Comparison of ENCODE assay signal across 9 mouse cellular contexts in the genomic region with DNA sequence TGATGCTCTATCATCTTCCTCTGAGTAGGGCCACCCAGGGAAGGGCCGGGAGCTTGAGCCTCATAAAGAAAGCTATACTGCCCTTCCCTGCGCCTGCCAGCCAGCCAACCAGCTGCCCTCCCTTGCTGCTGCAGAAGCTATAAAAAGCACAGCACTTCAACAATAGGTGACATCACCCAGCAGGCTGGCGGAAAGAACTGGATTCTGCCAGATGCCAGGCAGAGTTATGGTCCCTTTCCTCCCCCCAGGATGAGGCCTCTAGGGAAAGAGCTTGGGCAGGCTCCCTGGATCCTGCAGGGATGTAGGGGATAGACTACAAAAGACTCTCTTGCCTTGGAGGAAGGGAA.
DNase-seq lines count a peak whose midpoint lies in the region; ATAC-seq and TF ChIP-seq lines count a peak whose summit lies in the region.
"Had no signal": no experiment of that assay in that cellular context is flagged by ENCODE, and none has a peak within 500 bp of the region (broad histone marks: within the 10 kb centered on the region; RNA-seq: fewer than 3 reads in every experiment).

No protein-coding gene starts in this region.

- H3K4me3 ChIP-seq in forebrain, embryonic 15.5 days: no peak overlapping the region
- H3K4me3 ChIP-seq in hindbrain, postnatal 0 days (ENCODE audit: low read length): no peak overlapping the region
- no peak overlapping the region for H3K4me3 ChIP-seq in midbrain, postnatal 0 days (ENCODE audit: low read depth, low read length)

- peak; percentile 66 for ATAC-seq in forebrain, embryonic 15.5 days (replicated peaks)
- ATAC-seq in hindbrain, postnatal 0 days: peak; percentile 94
- ATAC-seq in midbrain, postnatal 0 days (ENCODE audit: low FRiP score): peak; percentile 86
- no peak for ATAC-seq in erythroblast, adult 5-6 weeks (replicated peaks; ENCODE audit: low FRiP score, poor library complexity, severe bottlenecking)

- no peaks in the 10 kb centered on the region for H3K36me3 ChIP-seq in forebrain, embryonic 15.5 days
- no peaks in the 10 kb centered on the region for H3K36me3 ChIP-seq in hindbrain, postnatal 0 days (ENCODE audit: insufficient read depth, low read length)
- no peaks in the 10 kb centered on the region for H3K36me3 ChIP-seq in midbrain, postnatal 0 days (ENCODE audit: insufficient read depth, low read length)

- WGBS in forebrain, embryonic 15.5 days: 17% methylated on average over 3 of the region's 3 CpGs
- WGBS in hindbrain, postnatal 0 days: 6% methylated on average over 3 of the region's 3 CpGs
- WGBS in midbrain, postnatal 0 days: 10% methylated on average over 3 of the region's 3 CpGs

- no peak for TF ChIP-seq CTCF in hindbrain, postnatal 0 days (IDR thresholded peaks at IDR 0.05; ENCODE audit: low read depth)
- no peak for TF ChIP-seq CTCF in midbrain, postnatal 0 days (IDR thresholded peaks at IDR 0.05)

- H3K9ac ChIP-seq in forebrain, embryonic 15.5 days (replicated peaks): no peak overlapping the region
- H3K9ac ChIP-seq in hindbrain, postnatal 0 days (replicated peaks; ENCODE audit: low read length): peak overlapping the region; percentile 41; the same call in 1 of the 2 replicates
- peak overlapping the region; percentile 44 for H3K9ac ChIP-seq in midbrain, postnatal 0 days (replicated peaks; ENCODE audit: low read length, poor library complexity, severe bottlenecking)

- DNase-seq in cerebellum, adult 9-11 months: peak; percentile 70
- DNase-seq in cerebellum, adult 8-10 months: no peak
- peak; percentile 79 for DNase-seq in hindbrain, postnatal 0 days (ENCODE audit: low spot score)
- peak; percentile 72 to 89 for DNase-seq in left cerebral cortex, postnatal 14 days (ENCODE audit: low spot score in 2 of 2)
- peak; percentile 84 for DNase-seq in midbrain, postnatal 0 days (ENCODE audit: low spot score)
- no peak for DNase-seq in gastrocnemius, postnatal 10 days

- no peaks in the 10 kb centered on the region for H3K9me3 ChIP-seq in forebrain, embryonic 15.5 days
- no peaks in the 10 kb centered on the region for H3K9me3 ChIP-seq in hindbrain, postnatal 0 days (ENCODE audit: low read length)
- H3K9me3 ChIP-seq in midbrain, postnatal 0 days (ENCODE audit: low read length): no peaks in the 10 kb centered on the region

- intact Hi-C loops in left cerebral cortex, postnatal 14 days (cut with DNase I): no loop called here

- H3K27me3 ChIP-seq in forebrain, embryonic 15.5 days: no peaks in the 10 kb centered on the region
- H3K27me3 ChIP-seq in hindbrain, postnatal 0 days (ENCODE audit: insufficient read depth, low read length): no peaks in the 10 kb centered on the region
- H3K27me3 ChIP-seq in midbrain, postnatal 0 days (ENCODE audit: insufficient read depth, low read length): no peaks in the 10 kb centered on the region
- H3K27me3 ChIP-seq: CH12.LX had no signal

- H3K4me1 ChIP-seq in forebrain, embryonic 15.5 days: peaks cover 26% of the 10 kb centered on the region
- H3K4me1 ChIP-seq in hindbrain, postnatal 0 days (ENCODE audit: insufficient read depth, low read length): peaks cover 17% of the 10 kb centered on the region; the same call in 1 of the 2 replicates
- 0 out of 2 replicates have a peak, but pooled peaks cover 2% of the 10 kb centered on the region for H3K4me1 ChIP-seq in midbrain, postnatal 0 days (ENCODE audit: insufficient read depth, low read length)

- peak overlapping the region; percentile 85 for H3K27ac ChIP-seq in forebrain, embryonic 15.5 days (replicated peaks)
- peak overlapping the region; percentile 85 for H3K27ac ChIP-seq in hindbrain, postnatal 0 days
- H3K27ac ChIP-seq in midbrain, postnatal 0 days (ENCODE audit: low read depth, low read length): peak overlapping the region; percentile 83

- H3K4me2 ChIP-seq in forebrain, embryonic 15.5 days (replicated peaks): no peak overlapping the region
- H3K4me2 ChIP-seq in hindbrain, postnatal 0 days (ENCODE audit: low read depth, low read length): no peak overlapping the region
- H3K4me2 ChIP-seq in midbrain, postnatal 0 days (ENCODE audit: low read depth, low read length, poor library complexity, severe bottlenecking): no peak overlapping the region

Comparison
In these comparisons a context has a peak if more than half of its experiments do, and no peak if none do; other contexts are left out.
1. DNase-seq: peak in cerebellum, adult 9-11 months (single experiment), hindbrain, postnatal 0 days (single experiment), left cerebral cortex, postnatal 14 days (2 of 2) and midbrain, postnatal 0 days (single experiment); none in cerebellum, adult 8-10 months (single experiment) and gastrocnemius, postnatal 10 days (single experiment).
2. Peak in every context shown above with its lines, with median percentiles within 50 percentile points of each other: H3K27ac ChIP-seq.